Mouse (Mus musculus): ENCODE measurements around the gene Med26.

DNA sequence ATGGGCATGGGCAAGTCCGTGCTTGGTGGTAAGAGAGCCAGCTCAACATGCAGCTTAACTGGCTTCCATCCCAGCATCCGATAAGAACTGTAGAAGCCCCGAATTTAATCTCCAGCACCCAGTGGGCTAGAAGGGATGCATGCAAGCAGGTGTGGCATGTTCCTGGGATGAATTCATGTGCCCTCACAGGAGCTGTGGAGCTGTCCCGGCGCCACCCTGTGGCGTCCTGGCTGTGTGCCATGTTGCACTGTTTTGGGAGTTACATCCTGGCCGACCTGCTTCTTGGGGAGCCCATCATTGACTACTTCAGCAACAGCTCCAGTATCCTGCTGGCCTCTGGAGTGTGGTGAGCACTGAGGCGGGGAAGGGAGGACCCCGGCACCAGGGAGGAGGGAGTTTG lies 31.3 kb upstream of the Med26 start:
- TF ChIP-seq CTCF (IDR thresholded peaks at IDR 0.05; ENCODE audit: extremely low read depth, insufficient read depth, low read length): no peak
- TF ChIP-seq POLR2A (IDR thresholded peaks at IDR 0.05; ENCODE audit: extremely low read depth, insufficient read depth, low read length): no peak

All from cortical plate, adult 2 months (tissue).